Mouse (Mus musculus) cerebellum, adult (tissue): ENCODE data around the gene Gm30191.
"Not testable (repeated sequence)": the region's sequence is repeated elsewhere in the genome, so short reads cannot be mapped to it uniquely, and the experiment has no call there.

Experiments
- ATAC-seq: cut with Nextera tagmentation; 2 replicates; pipeline ENCODE4 v1.9.2; 2017; ENCODE audit warnings: mild to moderate bottlenecking, moderate library complexity, mixed read lengths; ENCODE audit not compliant: insufficient number of reproducible peaks, low FRiP score, low TSS enrichment

The Gm30191 gene

GRCm38 (mm10) chr4:134251241-134252130 lies 4.8 kb downstream of the Gm30191 start:
- no peak for ATAC-seq

- ATAC-seq, result no peak
Observed at GRCm38 (mm10) chr4:134252131-134252910, 5.6 kb downstream of the Gm30191 start.

- ATAC-seq, result no peak
Observed at GRCm38 (mm10) chr4:134252911-134253721, 6.4 kb downstream of the Gm30191 start.

GRCm38 (mm10) chr4:134253722-134254324 lies 7.1 kb downstream of the Gm30191 start, which contains the start of gene Grrp1:
Gene Grrp1 (minus strand): TSS chr4:134254106.
- no peak for ATAC-seq

GRCm38 (mm10) chr4:134254835-134255234 lies 8.1 kb downstream of the Gm30191 start:
- ATAC-seq, result no peak

- no peak for ATAC-seq
Observed at GRCm38 (mm10) chr4:134255854-134256253, 9.1 kb downstream of the Gm30191 start.

GRCm38 (mm10) chr4:134256407-134257197 lies 9.9 kb downstream of the Gm30191 start:
- ATAC-seq, result no peak

- ATAC-seq, result no peak
Observed at GRCm38 (mm10) chr4:134257198-134258009, 10.7 kb downstream of the Gm30191 start.

- ATAC-seq, result no peak
Observed at GRCm38 (mm10) chr4:134258354-134258753, 11.6 kb downstream of the Gm30191 start.

GRCm38 (mm10) chr4:134263191-134263590 lies 16.5 kb downstream of the Gm30191 start:
- no peak for ATAC-seq

GRCm38 (mm10) chr4:134265860-134266585 lies 19.3 kb downstream of the Gm30191 start:
- ATAC-seq, result no peak

GRCm38 (mm10) chr4:134268102-134268655 lies 21.4 kb downstream of the Gm30191 start:
- no peak for ATAC-seq

GRCm38 (mm10) chr4:134269622-134270021 lies 22.9 kb downstream of the Gm30191 start:
- not testable (repeated sequence) for ATAC-seq

GRCm38 (mm10) chr4:134271979-134272378 lies 25.2 kb downstream of the Gm30191 start:
- ATAC-seq, result no peak

GRCm38 (mm10) chr4:134272731-134273416 lies 26.1 kb downstream of the Gm30191 start:
- ATAC-seq, result no peak

GRCm38 (mm10) chr4:134273417-134274345 lies 26.9 kb downstream of the Gm30191 start:
- ATAC-seq, result no peak
